In genomic region chr9:32940111-32940813, GRCm38 (mm10) we compare ENCODE assay signal across 8 mouse cellular contexts.
DNase-seq lines count a peak whose midpoint lies in the region; ATAC-seq and TF ChIP-seq lines count a peak whose summit lies in the region.

No protein-coding gene starts in this region.

- peak overlapping the region; percentile 23 to 49; a peak in 2 of 4 replicates for H3K27ac ChIP-seq in heart, embryonic 14.5 days (replicated peaks in 1 of 2; ENCODE audit: control insufficient read depth in 1 of 2, insufficient read depth in 1 of 2, low read depth in 2 of 2, low read length in 2 of 2)
- H3K27ac ChIP-seq in liver, embryonic 11.5 days (ENCODE audit: low read depth, low read length), result peak overlapping the region; percentile 32

- peak overlapping the region; percentile 64 for H3K4me2 ChIP-seq in heart, embryonic 14.5 days (ENCODE audit: low read length)
- H3K4me2 ChIP-seq in liver, embryonic 11.5 days, result peak overlapping the region; percentile 77

- 0 out of 2 replicates have a peak, but pooled peaks have one; percentile 51 for ATAC-seq in heart, embryonic 14.5 days (ENCODE audit: insufficient number of reproducible peaks, insufficient read depth, low FRiP score, low read depth)
- ATAC-seq in liver, embryonic 11.5 days (replicated peaks; ENCODE audit: low FRiP score), result peak; percentile 69

- H3K4me1 ChIP-seq in heart, embryonic 14.5 days (ENCODE audit: control insufficient read depth in 2 of 2, insufficient read depth in 2 of 2, low read length in 2 of 2), result peaks cover 6 to 13% of the 10 kb centered on the region in 2 experiments
- H3K4me1 ChIP-seq in liver, embryonic 11.5 days (replicated peaks; ENCODE audit: control insufficient read depth, insufficient read depth, low read length), result no peaks in the 10 kb centered on the region; the same call in none of the 2 replicates

- no peaks in the 10 kb centered on the region for H3K36me3 ChIP-seq in heart, embryonic 14.5 days (ENCODE audit: control insufficient read depth, insufficient read depth, low read length)
- H3K36me3 ChIP-seq in liver, embryonic 11.5 days (ENCODE audit: control insufficient read depth, insufficient read depth, low read length), result no peaks in the 10 kb centered on the region
- H3K36me3 ChIP-seq in splenic B cell, adult 2 months (ENCODE audit: control insufficient read depth, insufficient read depth, low read length, poor library complexity, severe bottlenecking), result no peaks in the 10 kb centered on the region

- TF ChIP-seq POLR2A in brain, embryonic 14.5 days (IDR thresholded peaks at IDR 0.05; ENCODE audit: borderline replicate concordance, extremely low read depth, insufficient read depth, insufficient read length, poor library complexity, severe bottlenecking), result no peak

- no peaks in the 10 kb centered on the region for H3K27me3 ChIP-seq in heart, embryonic 14.5 days (ENCODE audit: control insufficient read depth, insufficient read depth, low read length)
- H3K27me3 ChIP-seq in liver, embryonic 11.5 days (replicated peaks; ENCODE audit: control insufficient read depth, insufficient read depth, low read length), result no peaks in the 10 kb centered on the region
- H3K27me3 ChIP-seq in splenic B cell, adult 2 months (ENCODE audit: control insufficient read depth, insufficient read depth, low read length, poor library complexity, severe bottlenecking), result no peaks in the 10 kb centered on the region

- H3K9ac ChIP-seq in heart, embryonic 14.5 days (ENCODE audit: low read length), result peak overlapping the region; percentile 60
- H3K9ac ChIP-seq in liver, embryonic 11.5 days (ENCODE audit: low read depth, low read length), result peak overlapping the region; percentile 61

- DNase-seq in CD4-positive helper T cell, adult 2 months (ENCODE audit: low read depth, low spot score), result peak; percentile 86
- DNase-seq in brain, embryonic 14.5 days (ENCODE audit: low read depth), result peak; percentile 91
- peak; percentile 75 for DNase-seq in fibroblast of lung, adult 2 months (ENCODE audit: low read depth)
- DNase-seq in kidney, postnatal 10 days, result peak; percentile 91
- DNase-seq in liver, embryonic 11.5 days (ENCODE audit: low spot score), result peak; percentile 75
- DNase-seq in naive thymus-derived CD4-positive, alpha-beta T cell, adult 2 months (ENCODE audit: low read depth), result peak; percentile 89
- DNase-seq in splenic B cell, adult 2 months (ENCODE audit: low read depth, low spot score), result peak; percentile 83

- peak; percentile 83 for TF ChIP-seq CTCF in brain, embryonic 14.5 days (IDR thresholded peaks at IDR 0.05; ENCODE audit: borderline replicate concordance, extremely low read depth, insufficient read depth, insufficient read length)

- H3K4me3 ChIP-seq in heart, embryonic 14.5 days (ENCODE audit: control insufficient read depth in 1 of 2, insufficient read depth in 1 of 2, low read depth in 1 of 2, low read length in 2 of 2), result peak overlapping the region; percentile 46 to 55
- peak overlapping the region; percentile 47 for H3K4me3 ChIP-seq in liver, embryonic 11.5 days (ENCODE audit: low read depth, low read length)

- WGBS in heart, embryonic 14.5 days, result 19% methylated on average over 19 of the region's 19 CpGs
- WGBS in liver, embryonic 11.5 days, result 20% methylated on average over 19 of the region's 19 CpGs

- no peaks in the 10 kb centered on the region for H3K9me3 ChIP-seq in heart, embryonic 14.5 days (ENCODE audit: control insufficient read depth, low read length)
- H3K9me3 ChIP-seq in liver, embryonic 11.5 days (ENCODE audit: control insufficient read depth, low read length), result no peaks in the 10 kb centered on the region

Comparison
In these comparisons a context has a peak if more than half of its experiments do, and no peak if none do; other contexts are left out.
1. Peak in every context shown above with its lines: DNase-seq, ATAC-seq, H3K4me3 ChIP-seq and H3K27ac ChIP-seq.